Mouse (Mus musculus) midbrain, embryonic 10.5 days (tissue): Measurements from ENCODE around the gene Zfp771. TPM values are rescaled to one million over a fixed set of nuclear protein-coding genes. Genes with fewer than 3 reads are reported as not detected.

Source experiments
- DNase-seq: peaks from one replicate; pipeline ENCODE4 v3.0.0-alpha.2; 2017; ENCODE audit warnings: low spot score
- H3K27ac ChIP-seq: fragments of 300-500 bp; sonication (generic); replicated peaks from 2 replicates; pipeline ENCODE4 v1.5.1; 2016; ENCODE audit warnings: mild to moderate bottlenecking
- H3K27me3 ChIP-seq: fragments of 300-500 bp; sonication (generic); 2 replicates; pipeline ENCODE4 v1.6.1; 2016; ENCODE audit warnings: low read depth, mild to moderate bottlenecking; ENCODE audit not compliant: poor library complexity, severe bottlenecking
- H3K36me3 ChIP-seq: fragments of 300-500 bp; sonication (generic); 2 replicates; pipeline ENCODE4 v1.6.1; 2016; ENCODE audit warnings: mild to moderate bottlenecking, moderate library complexity
- H3K4me1 ChIP-seq: fragments of 300-500 bp; sonication (generic); 2 replicates; pipeline ENCODE4 v1.6.1; 2016
- H3K4me3 ChIP-seq: fragments of 300-500 bp; sonication (generic); 2 replicates; pipeline ENCODE4 v1.5.1; 2016; ENCODE audit warnings: mild to moderate bottlenecking, moderate library complexity
- H3K9me3 ChIP-seq: fragments of 300-500 bp; sonication (generic); replicated peaks from 2 replicates; pipeline ENCODE4 v1.6.1; 2016; ENCODE audit warnings: mild to moderate bottlenecking
- WGBS: fragments of 180-500 bp; shearing (Covaris S2); methylation state at CpG from one replicate; pipeline ENCODE4 v1.1.7; 2016; 5-methylcytosine and 5-hydroxymethylcytosine counted together
- polyA plus RNA-seq: library from polyadenylated mRNA; unstranded; fragments of >200 nt; fragmentation: Nextera tagmentation; extraction: Ambion mirVana; gene quantifications from 2 replicates; pipeline ENCODE4 v1.2.1, GENCODE M21; 2016

The Zfp771 gene
- polyA plus RNA-seq, result 59.4 TPM in 2 replicates

DNA sequence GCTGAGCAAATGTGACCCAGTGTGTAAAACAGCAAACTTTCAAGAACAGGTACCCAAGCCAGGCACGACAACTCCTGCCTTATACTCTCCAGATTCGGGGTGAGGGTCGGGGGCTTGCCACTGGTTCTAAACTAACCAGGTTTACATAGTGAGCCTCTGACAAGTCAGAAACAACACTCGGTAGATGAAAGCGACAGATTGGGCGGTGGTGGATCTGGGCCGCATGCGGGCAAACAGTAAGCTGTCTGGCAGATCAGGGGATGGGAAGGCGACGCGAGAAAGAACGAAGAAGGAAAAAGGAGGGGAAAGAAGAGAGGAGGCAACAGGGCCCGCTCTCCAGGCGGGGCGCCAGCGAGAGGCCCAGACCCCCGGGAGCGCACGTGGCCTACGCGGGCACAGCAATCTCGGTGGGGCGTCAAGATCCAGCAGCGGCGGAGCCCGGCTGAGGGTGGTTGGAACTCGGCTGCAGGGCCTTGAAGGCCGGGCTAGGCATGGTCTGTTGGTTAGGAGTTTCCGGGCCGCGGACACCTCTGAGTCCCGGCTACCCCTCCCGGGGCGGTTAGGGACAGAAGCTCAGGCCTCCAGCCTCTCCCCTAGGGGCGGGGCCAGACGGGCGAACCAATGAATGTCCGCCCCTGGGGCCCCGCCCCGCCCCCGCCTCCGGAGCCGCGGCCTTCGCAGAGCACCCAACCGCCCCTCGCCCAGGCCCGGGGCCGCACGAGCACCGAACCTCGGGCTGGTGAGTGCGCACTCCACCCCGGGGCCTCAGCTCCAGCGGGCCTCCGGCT is at the start of gene Zfp771:
TSS of gene Zfp771 (plus strand) at position 405 of the 788 bp plus-strand sequence.
- H3K27ac ChIP-seq, result peak within 1 kb of the TSS; percentile 96

GRCm38 (mm10) chr7:127194633-127195029 is 49.4 kb upstream of the Zfp771 start:
- Histone ChIP-seq H3K4me1 (peaks cover 26% of the 10 kb centered on the region), H3K27me3 (no peaks in the 10 kb centered on the region), H3K27ac (peak overlapping the region; percentile 94), H3K4me3 (peak overlapping the region; percentile 80), H3K9me3 (no peaks in the 10 kb centered on the region), H3K36me3 (peaks cover 76% of the 10 kb centered on the region)
- 83% methylated on average over 7 of the region's 7 CpGs for WGBS
- DNase-seq, result no peak

More for the DNA sequence above, at the start of gene Zfp771:
- DNase-seq, result peak; percentile 94
- Histone ChIP-seq H3K4me1 (peaks cover 35% of the 10 kb centered on the region), H3K27me3 (no peaks in the 10 kb centered on the region), H3K4me3 (peak within 1 kb of the TSS; percentile 85), H3K9me3 (peaks cover 7% of the 10 kb centered on the region), H3K36me3 (peaks cover 46% of the 10 kb centered on the region)
- 1% methylated on average over 56 of the region's 56 CpGs for WGBS

GRCm38 (mm10) chr7:127195544-127196295 is 48.4 kb upstream of the Zfp771 start, which contains the start of gene Cd2bp2:
TSS of gene Cd2bp2 (minus strand) at chr7:127196050.
- peak; percentile 97 for DNase-seq
- Histone ChIP-seq H3K4me3 (peak within 1 kb of the TSS; percentile 80), H3K27ac (peak within 1 kb of the TSS; percentile 94), H3K36me3 (peaks cover 82% of the 10 kb centered on the region), H3K4me1 (peaks cover 26% of the 10 kb centered on the region), H3K9me3 (no peaks in the 10 kb centered on the region), H3K27me3 (no peaks in the 10 kb centered on the region)
- WGBS, result under 1% methylated on average over 51 of the region's 51 CpGs

DNA sequence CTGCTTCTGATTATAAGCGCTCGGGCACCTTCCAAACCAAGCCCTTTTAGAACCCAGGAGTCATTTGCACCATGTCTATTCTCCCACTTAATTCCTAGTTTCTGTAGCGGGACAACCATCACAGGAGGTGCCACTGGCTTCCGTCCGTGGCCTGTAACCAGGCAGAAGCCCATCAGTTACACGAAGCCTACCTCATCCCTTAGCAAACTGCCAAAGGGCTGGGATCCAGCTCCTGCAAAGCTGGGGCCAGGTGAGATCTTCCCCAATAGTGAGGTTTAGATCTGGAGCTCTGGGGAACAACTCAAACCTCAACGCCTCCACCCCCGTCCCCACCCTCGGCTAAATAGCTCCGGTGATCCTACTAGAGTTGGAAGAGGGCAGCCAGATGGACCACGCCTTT is 47.6 kb upstream of the Zfp771 start:
- Histone ChIP-seq H3K27me3 (no peaks in the 10 kb centered on the region), H3K9me3 (no peaks in the 10 kb centered on the region), H3K36me3 (peaks cover 83% of the 10 kb centered on the region), H3K27ac (peak overlapping the region; percentile 94), H3K4me3 (peak overlapping the region; percentile 80), H3K4me1 (peaks cover 26% of the 10 kb centered on the region)
- DNase-seq, result no peak
- WGBS, result 59% methylated on average over 11 of the region's 11 CpGs

GRCm38 (mm10) chr7:127206606-127207005 is 37.5 kb upstream of the Zfp771 start:
- no peak for DNase-seq
- H3K4me1 ChIP-seq, result peaks cover 44% of the 10 kb centered on the region
- H3K9me3 ChIP-seq, result no peaks in the 10 kb centered on the region
- peaks cover 34% of the 10 kb centered on the region for H3K36me3 ChIP-seq
- H3K27ac ChIP-seq, result no peak overlapping the region
- 75% methylated on average over 2 of the region's 2 CpGs for WGBS
- 0 out of 2 replicates have a peak, but pooled peaks cover 10% of the 10 kb centered on the region for H3K27me3 ChIP-seq
- H3K4me3 ChIP-seq, result peak overlapping the region; percentile 70

DNA sequence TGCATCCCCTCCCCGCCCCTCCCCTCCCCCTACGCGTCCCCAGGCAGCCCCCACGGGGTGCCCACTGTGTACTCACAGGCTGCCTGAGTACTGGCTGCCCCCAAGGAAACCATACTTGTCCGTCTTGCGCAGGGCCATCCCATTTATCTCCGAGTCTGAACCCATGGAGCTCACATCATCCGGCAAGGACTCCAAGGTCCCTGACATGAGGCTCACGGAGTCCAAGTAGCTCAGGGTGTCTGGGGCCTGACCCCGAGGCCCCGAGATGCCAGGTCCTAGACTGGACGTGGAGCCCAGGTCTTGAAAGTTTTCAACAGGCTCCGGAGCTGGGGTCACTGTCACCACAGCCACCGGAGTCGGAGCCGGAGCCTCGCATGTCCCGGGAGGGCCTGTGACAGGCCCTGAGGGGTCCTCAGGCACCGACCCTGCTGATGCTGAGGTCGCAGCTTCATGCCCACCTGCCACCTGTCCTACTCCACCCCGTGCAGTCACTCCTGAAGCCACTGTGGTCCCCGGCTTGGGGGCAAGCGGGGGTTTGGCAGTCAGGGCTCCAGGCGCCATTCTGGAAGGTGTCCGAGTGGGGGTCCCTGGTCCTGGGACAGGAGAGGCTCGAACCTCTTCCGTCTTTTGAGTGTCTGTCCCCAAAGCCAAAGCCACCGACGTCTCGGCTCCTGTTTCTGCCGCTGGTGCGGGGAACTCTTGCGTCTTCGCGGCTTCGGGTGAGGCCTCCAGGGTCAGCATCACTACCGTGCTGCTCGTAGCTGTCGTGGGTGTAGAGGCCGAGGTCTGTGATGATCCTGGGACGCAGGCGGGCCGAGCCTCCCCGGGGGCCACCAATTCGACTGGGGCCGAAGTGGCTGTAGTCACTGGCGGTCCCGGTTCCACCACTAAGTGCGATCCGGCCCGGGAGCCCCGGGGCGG is 36.4 kb upstream of the Zfp771 start:
- Histone ChIP-seq H3K9me3 (no peaks in the 10 kb centered on the region), H3K27ac (peak overlapping the region; percentile 93), H3K4me1 (peaks cover 44% of the 10 kb centered on the region), H3K36me3 (peaks cover 26% of the 10 kb centered on the region), H3K27me3 (peaks cover 15% of the 10 kb centered on the region), H3K4me3 (peak overlapping the region; percentile 70)
- peak; percentile 33 for DNase-seq
- under 1% methylated on average over 53 of the region's 53 CpGs for WGBS

DNA sequence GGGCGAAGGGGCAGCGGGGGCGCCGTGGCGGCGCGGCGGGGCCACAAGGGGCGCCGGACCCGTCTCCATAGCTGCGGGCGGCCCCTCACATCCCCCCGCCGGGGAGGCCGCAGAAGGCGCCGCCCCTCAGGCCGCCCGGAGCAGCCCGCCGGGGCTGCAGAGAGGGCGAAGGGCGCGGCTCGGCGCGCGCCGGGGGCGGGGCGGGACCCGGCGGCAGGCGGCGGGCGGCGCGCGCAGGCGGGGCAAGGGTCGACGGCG is 35.9 kb upstream of the Zfp771 start, which contains the start of gene Tbc1d10b:
TSS of gene Tbc1d10b (minus strand) at position 174 of the 258 bp plus-strand sequence.
- peaks cover 20% of the 10 kb centered on the region for H3K36me3 ChIP-seq
- WGBS, result 0% methylated on average over 33 of the region's 44 CpGs
- peak within 1 kb of the TSS; percentile 70 for H3K4me3 ChIP-seq
- peak within 1 kb of the TSS; percentile 93 for H3K27ac ChIP-seq
- H3K27me3 ChIP-seq, result peaks cover 21% of the 10 kb centered on the region
- no peaks in the 10 kb centered on the region for H3K9me3 ChIP-seq
- peaks cover 44% of the 10 kb centered on the region for H3K4me1 ChIP-seq
- DNase-seq, result no peak

DNA sequence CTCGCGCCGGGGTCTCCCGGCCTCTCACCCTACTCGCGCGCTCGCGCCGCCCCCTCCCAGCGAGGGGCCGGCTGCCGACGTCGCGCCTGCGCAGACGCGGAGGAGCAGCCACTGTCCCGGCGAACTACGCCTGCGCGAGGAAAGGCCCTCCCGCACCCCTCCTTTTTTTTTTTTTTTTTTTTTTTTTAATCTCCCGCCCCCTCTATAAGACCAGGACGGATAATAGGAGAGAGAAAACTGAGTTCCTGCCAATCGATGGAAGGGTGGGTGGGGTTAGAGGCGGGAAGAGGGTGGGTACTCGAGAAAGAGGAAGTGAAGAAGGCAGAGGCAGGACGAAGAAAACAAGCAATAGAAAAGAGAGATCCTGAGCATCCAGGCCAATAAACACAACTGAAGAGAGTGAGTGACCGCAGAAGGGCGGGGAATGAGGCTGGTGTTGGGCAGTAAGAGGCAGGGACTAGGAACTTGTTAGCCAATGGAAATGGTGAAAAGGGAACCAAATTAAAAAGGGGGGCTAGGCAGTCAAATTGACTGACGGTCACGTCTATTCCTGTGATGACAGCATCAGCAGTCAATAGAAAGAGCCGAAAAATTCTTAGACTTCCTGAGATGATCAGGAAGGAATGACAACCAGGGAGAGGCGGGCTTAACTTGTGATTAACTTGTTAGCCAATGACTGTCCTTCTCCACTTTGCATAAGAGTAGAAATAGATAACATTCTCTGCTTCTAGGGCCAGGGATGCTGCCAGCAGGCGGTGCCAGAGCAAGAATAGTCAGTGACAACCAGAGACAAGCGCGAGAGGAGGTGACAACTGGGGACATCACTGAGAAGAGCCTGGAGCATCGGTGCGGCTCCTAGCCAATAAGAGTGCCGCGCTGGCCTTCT is 35.3 kb upstream of the Zfp771 start, which contains the start of gene Mylpf:
TSS of gene Mylpf (plus strand) at position 338 of the 886 bp plus-strand sequence.
- peak within 1 kb of the TSS; percentile 93 for H3K27ac ChIP-seq
- WGBS, result under 1% methylated on average over 44 of the region's 44 CpGs
- peak; percentile 94 for DNase-seq
- H3K27me3 ChIP-seq, result peaks cover 27% of the 10 kb centered on the region
- H3K36me3 ChIP-seq, result peaks cover 14% of the 10 kb centered on the region
- peaks cover 44% of the 10 kb centered on the region for H3K4me1 ChIP-seq
- H3K9me3 ChIP-seq, result no peaks in the 10 kb centered on the region
- peak within 1 kb of the TSS; percentile 70 for H3K4me3 ChIP-seq

DNA sequence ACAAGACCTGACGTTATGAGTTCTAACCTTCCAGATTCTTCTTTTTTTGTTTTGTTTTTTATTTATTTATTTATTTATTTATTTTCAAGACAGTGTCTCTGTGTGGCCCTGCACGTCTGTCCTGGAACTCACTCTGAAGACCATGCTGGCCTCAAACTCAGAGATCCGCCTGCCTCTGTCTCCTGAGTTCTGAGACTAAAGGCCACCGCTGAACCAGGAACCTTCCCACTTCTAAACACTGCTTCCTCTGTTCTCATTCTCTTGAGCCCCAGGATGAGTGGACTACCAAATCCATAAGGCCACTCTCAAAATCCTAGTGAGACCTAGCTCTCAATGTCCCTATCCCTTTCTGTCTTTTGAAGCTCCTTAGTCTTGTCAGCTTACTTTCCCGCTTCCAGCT is 34.2 kb upstream of the Zfp771 start:
- Histone ChIP-seq H3K27ac (no peak overlapping the region), H3K36me3 (peaks cover 6% of the 10 kb centered on the region), H3K4me3 (peak overlapping the region; percentile 70), H3K27me3 (peaks cover 37% of the 10 kb centered on the region), H3K4me1 (peaks cover 54% of the 10 kb centered on the region), H3K9me3 (no peaks in the 10 kb centered on the region)
- no peak for DNase-seq
- 80% methylated on average over 5 of the region's 5 CpGs for WGBS

GRCm38 (mm10) chr7:127210266-127210665 is 33.8 kb upstream of the Zfp771 start:
- no peak overlapping the region for H3K27ac ChIP-seq
- no peaks in the 10 kb centered on the region for H3K9me3 ChIP-seq
- H3K36me3 ChIP-seq, result peaks cover 2% of the 10 kb centered on the region
- no peak overlapping the region for H3K4me3 ChIP-seq
- 89% methylated on average over 4 of the region's 4 CpGs for WGBS
- DNase-seq, result no peak
- peaks cover 42% of the 10 kb centered on the region for H3K27me3 ChIP-seq
- H3K4me1 ChIP-seq, result peaks cover 54% of the 10 kb centered on the region

GRCm38 (mm10) chr7:127211014-127211745 is 32.9 kb upstream of the Zfp771 start:
- Histone ChIP-seq H3K27me3 (peaks cover 42% of the 10 kb centered on the region), H3K36me3 (no peaks in the 10 kb centered on the region; the same call in 1 of the 2 replicates), H3K9me3 (no peaks in the 10 kb centered on the region), H3K27ac (no peak overlapping the region), H3K4me3 (no peak overlapping the region), H3K4me1 (peaks cover 53% of the 10 kb centered on the region)
- no peak for DNase-seq
- 81% methylated on average over 5 of the region's 5 CpGs for WGBS
